Mouse (Mus musculus) kidney, embryonic 16.5 days (tissue): Measurements from ENCODE around the gene Fgfr2. TPM values are rescaled to one million over a fixed set of nuclear protein-coding genes. Genes with fewer than 3 reads are reported as not detected.

Experiments used
- ATAC-seq: fragments of 200-750 bp; cut with Nextera tagmentation; 2 replicates; pipeline ENCODE4 v1.8.0; 2017; ENCODE audit warnings: moderate TSS enrichment; ENCODE audit not compliant: low FRiP score, low TSS enrichment
- H3K27ac ChIP-seq: fragments of 300-500 bp; sonication (generic); 2 replicates; pipeline ENCODE4 v1.5.1; 2014; ENCODE audit warnings: low read length
- H3K27me3 ChIP-seq: fragments of 300-500 bp; sonication (generic); 2 replicates; pipeline ENCODE4 v1.6.1; 2014; ENCODE audit warnings: low read length, control low read depth, mixed read lengths; ENCODE audit not compliant: insufficient read depth
- H3K36me3 ChIP-seq: fragments of 300-500 bp; sonication (generic); 2 replicates; pipeline ENCODE4 v1.6.1; 2014; ENCODE audit warnings: low read length, control low read depth, mixed read lengths; ENCODE audit not compliant: insufficient read depth
- H3K4me1 ChIP-seq: fragments of 300-500 bp; sonication (generic); 2 replicates; pipeline ENCODE4 v1.6.1; 2014; ENCODE audit warnings: low read length, control low read depth, mixed read lengths; ENCODE audit not compliant: insufficient read depth
- H3K4me2 ChIP-seq: fragments of 300-500 bp; sonication (generic); replicated peaks from 2 replicates; pipeline ENCODE4 v1.6.1; 2014; ENCODE audit warnings: low read depth, low read length
- H3K4me3 ChIP-seq: fragments of 300-500 bp; sonication (generic); 2 replicates; pipeline ENCODE4 v1.5.1; 2014; ENCODE audit warnings: mild to moderate bottlenecking, low read length
- H3K9ac ChIP-seq: fragments of 300-500 bp; sonication (generic); replicated peaks from 2 replicates; pipeline ENCODE4 v1.6.1; 2014; ENCODE audit warnings: low read length
- H3K9me3 ChIP-seq: fragments of 300-500 bp; sonication (generic); 2 replicates; pipeline ENCODE4 v1.6.1; 2016; ENCODE audit warnings: low read length, control low read depth
- WGBS: fragments of 180-500 bp; shearing (Covaris S2); extraction: QIAGEN DNeasy Blood & Tissue Kit; methylation state at CpG from one replicate; pipeline ENCODE4 v1.1.7; 2014; 5-methylcytosine and 5-hydroxymethylcytosine counted together
- polyA plus RNA-seq: library from polyadenylated mRNA; unstranded; fragments of >200 nt; fragmentation: Nextera tagmentation; extraction: Ambion mirVana; gene quantifications from 2 replicates; pipeline ENCODE4 v1.2.1, GENCODE M21; 2015

Gene Fgfr2
- polyA plus RNA-seq, 1 experiment from 2014 or later = 118 TPM

- H3K9me3 ChIP-seq = no peaks in the 10 kb centered on the region
- no peaks in the 10 kb centered on the region for H3K36me3 ChIP-seq
- H3K27me3 ChIP-seq = no peaks in the 10 kb centered on the region
- WGBS = 88% methylated on average over 5 of the region's 5 CpGs
- H3K4me3 ChIP-seq = no peak within 1 kb of the TSS
- no peak within 1 kb of the TSS for H3K9ac ChIP-seq
- H3K27ac ChIP-seq = no peak within 1 kb of the TSS
- no peaks in the 10 kb centered on the region for H3K4me1 ChIP-seq
- no peak within 1 kb of the TSS for H3K4me2 ChIP-seq
- ATAC-seq = no peak
These were observed 1793.7 kb downstream of the Fgfr2 start, which contains the start of gene Fam24b for GRCm38 (mm10) chr7:131329416-131329815. TSS of gene Fam24b (minus strand) at chr7:131329516.

GRCm38 (mm10) chr7:131327054-131327453, 1796.1 kb downstream of the Fgfr2 start:
- Histone ChIP-seq H3K4me3 (no peak overlapping the region), H3K4me1 (no peaks in the 10 kb centered on the region), H3K27me3 (no peaks in the 10 kb centered on the region), H3K36me3 (no peaks in the 10 kb centered on the region), H3K9me3 (no peaks in the 10 kb centered on the region), H3K9ac (no peak overlapping the region), H3K27ac (no peak overlapping the region), H3K4me2 (no peak overlapping the region)
- ATAC-seq = no peak
- WGBS = 72% methylated on average over 5 of the region's 5 CpGs

GRCm38 (mm10) chr7:131322192-131322591, 1801.0 kb downstream of the Fgfr2 start, which contains the start of gene Cuzd1:
TSS of gene Cuzd1 (minus strand) at chr7:131322292.
- H3K4me1 ChIP-seq = no peaks in the 10 kb centered on the region
- H3K4me3 ChIP-seq = no peak within 1 kb of the TSS
- no peaks in the 10 kb centered on the region for H3K27me3 ChIP-seq
- H3K9me3 ChIP-seq = no peaks in the 10 kb centered on the region
- WGBS = 46% methylated on average over 2 of the region's 2 CpGs
- H3K36me3 ChIP-seq = no peaks in the 10 kb centered on the region
- no peak within 1 kb of the TSS for H3K27ac ChIP-seq
- H3K4me2 ChIP-seq = no peak within 1 kb of the TSS
- ATAC-seq = no peak
- H3K9ac ChIP-seq = no peak within 1 kb of the TSS

GRCm38 (mm10) chr7:131318340-131318739, 1804.8 kb downstream of the Fgfr2 start:
- whole genome bisulfite sequencing = 32% methylated on average over 5 of the region's 7 CpGs
- H3K4me2 ChIP-seq = no peak overlapping the region
- no peaks in the 10 kb centered on the region for H3K27me3 ChIP-seq
- H3K9ac ChIP-seq = no peak overlapping the region
- H3K9me3 ChIP-seq = no peaks in the 10 kb centered on the region
- no peaks in the 10 kb centered on the region for H3K4me1 ChIP-seq
- H3K4me3 ChIP-seq = no peak overlapping the region
- H3K27ac ChIP-seq = no peak overlapping the region
- H3K36me3 ChIP-seq = no peaks in the 10 kb centered on the region
- ATAC-seq = no peak

- H3K27ac ChIP-seq = no peak overlapping the region
- no peaks in the 10 kb centered on the region for H3K27me3 ChIP-seq
- H3K4me3 ChIP-seq = no peak overlapping the region
- WGBS = 77% methylated on average over 12 of the region's 12 CpGs
- H3K4me2 ChIP-seq = no peak overlapping the region
- H3K9me3 ChIP-seq = no peaks in the 10 kb centered on the region
- ATAC-seq = no peak
- H3K9ac ChIP-seq = no peak overlapping the region
- no peaks in the 10 kb centered on the region for H3K36me3 ChIP-seq
- no peaks in the 10 kb centered on the region for H3K4me1 ChIP-seq
These were observed 1805.6 kb downstream of the Fgfr2 start for GRCm38 (mm10) chr7:131317587-131317986.

GRCm38 (mm10) chr7:131314493-131314892, 1808.7 kb downstream of the Fgfr2 start:
- H3K9me3 ChIP-seq = no peaks in the 10 kb centered on the region
- no peaks in the 10 kb centered on the region for H3K36me3 ChIP-seq
- H3K9ac ChIP-seq = no peak overlapping the region
- no peak overlapping the region for H3K4me2 ChIP-seq
- H3K27me3 ChIP-seq = no peaks in the 10 kb centered on the region
- 73% methylated on average over 7 of the region's 7 CpGs for WGBS
- ATAC-seq = no peak
- no peak overlapping the region for H3K27ac ChIP-seq
- no peaks in the 10 kb centered on the region for H3K4me1 ChIP-seq
- H3K4me3 ChIP-seq = no peak overlapping the region

- Histone ChIP-seq H3K9me3 (no peaks in the 10 kb centered on the region), H3K4me2 (no peak overlapping the region), H3K27me3 (no peaks in the 10 kb centered on the region), H3K4me1 (no peaks in the 10 kb centered on the region), H3K27ac (no peak overlapping the region), H3K36me3 (no peaks in the 10 kb centered on the region), H3K4me3 (no peak overlapping the region), H3K9ac (no peak overlapping the region)
- no peak for ATAC-seq
- 88% methylated on average over 5 of the region's 5 CpGs for WGBS
These were observed 1816.4 kb downstream of the Fgfr2 start for GRCm38 (mm10) chr7:131306733-131307132.

GRCm38 (mm10) chr7:131303340-131303739, 1819.8 kb downstream of the Fgfr2 start:
- no peaks in the 10 kb centered on the region for H3K9me3 ChIP-seq
- H3K9ac ChIP-seq = no peak overlapping the region
- H3K4me2 ChIP-seq = no peak overlapping the region
- no peak for ATAC-seq
- H3K27ac ChIP-seq = no peak overlapping the region
- no peaks in the 10 kb centered on the region for H3K27me3 ChIP-seq
- no peak overlapping the region for H3K4me3 ChIP-seq
- WGBS = 60% methylated on average over 8 of the region's 8 CpGs
- H3K4me1 ChIP-seq = no peaks in the 10 kb centered on the region
- H3K36me3 ChIP-seq = no peaks in the 10 kb centered on the region

- no peaks in the 10 kb centered on the region for H3K27me3 ChIP-seq
- H3K27ac ChIP-seq = no peak overlapping the region
- ATAC-seq = no peak
- H3K4me3 ChIP-seq = no peak overlapping the region
- no peaks in the 10 kb centered on the region for H3K36me3 ChIP-seq
- no peak overlapping the region for H3K4me2 ChIP-seq
- H3K4me1 ChIP-seq = no peaks in the 10 kb centered on the region
- H3K9me3 ChIP-seq = no peaks in the 10 kb centered on the region
- H3K9ac ChIP-seq = no peak overlapping the region
- WGBS = 77% methylated on average over 8 of the region's 8 CpGs
These were observed 1826.0 kb downstream of the Fgfr2 start for GRCm38 (mm10) chr7:131297151-131297550.

- ATAC-seq = no peak
- no peak overlapping the region for H3K4me3 ChIP-seq
- H3K4me2 ChIP-seq = no peak overlapping the region
- H3K27ac ChIP-seq = no peak overlapping the region
- no peak overlapping the region for H3K9ac ChIP-seq
- no peaks in the 10 kb centered on the region for H3K4me1 ChIP-seq
- WGBS = 74% methylated on average over 4 of the region's 4 CpGs
- no peaks in the 10 kb centered on the region for H3K27me3 ChIP-seq
- H3K9me3 ChIP-seq = no peaks in the 10 kb centered on the region
- H3K36me3 ChIP-seq = no peaks in the 10 kb centered on the region
These were observed 1857.3 kb downstream of the Fgfr2 start for GRCm38 (mm10) chr7:131265851-131266250.
